Mouse (Mus musculus) kidney, embryonic 16.5 days (tissue): ENCODE data around the gene Rab33a. TPM values are rescaled to one million over a fixed set of nuclear protein-coding genes. Genes with fewer than 3 reads are reported as not detected.

ENCODE experiments used
- ATAC-seq: fragments of 200-750 bp; cut with Nextera tagmentation; 2 replicates; pipeline ENCODE4 v1.8.0; 2017; ENCODE audit warnings: moderate TSS enrichment; ENCODE audit not compliant: low FRiP score, low TSS enrichment
- H3K27ac ChIP-seq: fragments of 300-500 bp; sonication (generic); 2 replicates; pipeline ENCODE4 v1.5.1; 2014; ENCODE audit warnings: low read length
- H3K27me3 ChIP-seq: fragments of 300-500 bp; sonication (generic); 2 replicates; pipeline ENCODE4 v1.6.1; 2014; ENCODE audit warnings: low read length, control low read depth, mixed read lengths; ENCODE audit not compliant: insufficient read depth
- H3K36me3 ChIP-seq: fragments of 300-500 bp; sonication (generic); 2 replicates; pipeline ENCODE4 v1.6.1; 2014; ENCODE audit warnings: low read length, control low read depth, mixed read lengths; ENCODE audit not compliant: insufficient read depth
- H3K4me1 ChIP-seq: fragments of 300-500 bp; sonication (generic); 2 replicates; pipeline ENCODE4 v1.6.1; 2014; ENCODE audit warnings: low read length, control low read depth, mixed read lengths; ENCODE audit not compliant: insufficient read depth
- H3K4me2 ChIP-seq: fragments of 300-500 bp; sonication (generic); replicated peaks from 2 replicates; pipeline ENCODE4 v1.6.1; 2014; ENCODE audit warnings: low read depth, low read length
- H3K4me3 ChIP-seq: fragments of 300-500 bp; sonication (generic); 2 replicates; pipeline ENCODE4 v1.5.1; 2014; ENCODE audit warnings: mild to moderate bottlenecking, low read length
- H3K9ac ChIP-seq: fragments of 300-500 bp; sonication (generic); replicated peaks from 2 replicates; pipeline ENCODE4 v1.6.1; 2014; ENCODE audit warnings: low read length
- H3K9me3 ChIP-seq: fragments of 300-500 bp; sonication (generic); 2 replicates; pipeline ENCODE4 v1.6.1; 2016; ENCODE audit warnings: low read length, control low read depth
- WGBS: fragments of 180-500 bp; shearing (Covaris S2); extraction: QIAGEN DNeasy Blood & Tissue Kit; methylation state at CpG from one replicate; pipeline ENCODE4 v1.1.7; 2014; 5-methylcytosine and 5-hydroxymethylcytosine counted together
- polyA plus RNA-seq: library from polyadenylated mRNA; unstranded; fragments of >200 nt; fragmentation: Nextera tagmentation; extraction: Ambion mirVana; gene quantifications from 2 replicates; pipeline ENCODE4 v1.2.1, GENCODE M21; 2015

Rab33a gene
- polyA plus RNA-seq, 1 experiment from 2014 or later = 2.3 TPM

GRCm38 (mm10) chrX:48523512-48523911, 4.4 kb downstream of the Rab33a start:
- Histone ChIP-seq H3K4me1 (no peaks in the 10 kb centered on the region), H3K27ac (no peak overlapping the region), H3K4me2 (no peak overlapping the region), H3K27me3 (no peaks in the 10 kb centered on the region), H3K4me3 (no peak overlapping the region), H3K36me3 (no peaks in the 10 kb centered on the region), H3K9ac (no peak overlapping the region), H3K9me3 (no peaks in the 10 kb centered on the region)
- 69% methylated on average over 3 of the region's 3 CpGs for WGBS
- no peak for ATAC-seq

GRCm38 (mm10) chrX:48525332-48525731, 6.2 kb downstream of the Rab33a start:
- H3K27me3 ChIP-seq = no peaks in the 10 kb centered on the region
- H3K36me3 ChIP-seq = no peaks in the 10 kb centered on the region
- no peak overlapping the region for H3K4me2 ChIP-seq
- H3K4me1 ChIP-seq = no peaks in the 10 kb centered on the region
- no peak for ATAC-seq
- no peak overlapping the region for H3K27ac ChIP-seq
- H3K9ac ChIP-seq = no peak overlapping the region
- H3K4me3 ChIP-seq = no peak overlapping the region
- 72% methylated on average over 1 of the region's 1 CpGs for WGBS
- no peaks in the 10 kb centered on the region for H3K9me3 ChIP-seq

DNA sequence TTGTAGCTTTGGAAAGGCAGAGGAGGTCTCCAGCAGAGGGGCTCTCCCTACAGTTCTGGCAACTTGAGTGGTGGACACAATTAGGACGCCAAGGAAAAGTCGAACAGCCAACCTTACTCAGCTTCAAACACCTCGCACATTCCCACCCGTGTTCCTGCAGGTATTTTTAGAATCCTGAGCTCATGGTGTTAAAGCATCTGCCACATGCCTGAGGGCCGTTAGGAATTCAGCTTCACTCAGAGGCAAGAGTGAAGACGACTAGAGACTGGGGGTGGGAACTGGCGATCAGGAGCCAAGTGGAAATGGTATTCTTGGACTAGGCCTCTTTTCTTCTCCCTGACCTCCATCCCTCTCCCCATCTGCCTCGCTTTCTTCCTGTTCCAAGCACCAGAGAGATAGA, 6.8 kb downstream of the Rab33a start:
- no peak for ATAC-seq
- Histone ChIP-seq H3K4me3 (no peak overlapping the region), H3K9me3 (no peaks in the 10 kb centered on the region), H3K27ac (no peak overlapping the region), H3K9ac (no peak overlapping the region), H3K27me3 (no peaks in the 10 kb centered on the region), H3K4me2 (no peak overlapping the region), H3K4me1 (no peaks in the 10 kb centered on the region), H3K36me3 (no peaks in the 10 kb centered on the region)
- 65% methylated on average over 8 of the region's 8 CpGs for WGBS

DNA sequence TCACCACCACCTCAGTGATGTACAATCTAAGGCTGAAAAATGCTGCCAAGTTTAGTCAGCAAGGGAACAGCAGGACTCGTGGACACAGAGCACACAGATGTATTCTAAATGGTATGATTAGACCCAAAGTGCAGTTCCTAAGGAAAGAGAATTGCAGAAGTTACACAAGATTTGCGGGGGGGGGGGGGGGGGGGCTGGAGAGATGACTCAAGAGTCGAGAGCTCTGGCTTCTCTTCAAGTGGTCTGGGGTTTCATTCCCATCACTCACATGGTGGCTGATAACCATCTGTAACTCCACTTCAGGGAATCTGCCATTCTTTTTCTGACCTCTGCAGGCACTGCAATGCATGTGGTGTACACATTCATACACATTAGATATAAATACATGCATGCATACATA, 7.3 kb downstream of the Rab33a start:
- no peak for ATAC-seq
- no peaks in the 10 kb centered on the region for H3K4me1 ChIP-seq
- H3K36me3 ChIP-seq = no peaks in the 10 kb centered on the region
- H3K9ac ChIP-seq = no peak overlapping the region
- no peak overlapping the region for H3K4me3 ChIP-seq
- no peaks in the 10 kb centered on the region for H3K27me3 ChIP-seq
- no peak overlapping the region for H3K4me2 ChIP-seq
- no peak overlapping the region for H3K27ac ChIP-seq
- H3K9me3 ChIP-seq = no peaks in the 10 kb centered on the region
- WGBS = 58% methylated on average over 3 of the region's 3 CpGs

DNA sequence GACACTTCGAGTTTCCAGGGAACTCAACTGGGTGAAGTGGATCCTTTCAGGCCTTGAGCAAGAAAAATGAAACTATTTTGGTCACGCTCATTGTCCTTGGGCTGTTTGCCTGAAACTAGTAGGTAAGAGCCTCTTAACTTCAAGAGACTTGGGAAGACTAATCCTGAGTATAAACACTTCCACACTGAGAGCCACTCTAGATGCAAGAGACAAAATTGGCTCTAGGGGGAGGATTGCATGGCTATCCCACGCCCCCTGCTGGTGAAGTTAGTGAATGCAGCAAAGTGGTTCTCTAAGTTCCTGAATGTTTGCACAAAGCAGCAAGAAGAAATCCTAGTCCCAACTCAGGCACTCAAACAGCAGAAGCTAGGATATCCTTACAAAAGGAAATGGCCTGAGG, 13.1 kb downstream of the Rab33a start:
- Histone ChIP-seq H3K27me3 (no peaks in the 10 kb centered on the region), H3K27ac (no peak overlapping the region), H3K36me3 (no peaks in the 10 kb centered on the region), H3K4me2 (no peak overlapping the region), H3K9ac (no peak overlapping the region), H3K9me3 (no peaks in the 10 kb centered on the region), H3K4me1 (no peaks in the 10 kb centered on the region), H3K4me3 (no peak overlapping the region)
- no peak for ATAC-seq
- 51% methylated on average over 3 of the region's 3 CpGs for WGBS

Other genes with a start within 250 kb of the Rab33a start
- gene Bcorl1, start 177.9 kb upstream of the Rab33a start, polyA plus RNA-seq = 5.6 and 6.2 TPM in 2 replicates
- 5.1 and 5.8 TPM in 2 replicates for gene Elf4, start 56.2 kb upstream of the Rab33a start, polyA plus RNA-seq
- 105 and 106 TPM in 2 replicates for gene Aifm1, start 5.7 kb upstream of the Rab33a start, polyA plus RNA-seq
- gene Zfp280c, start 75.2 kb downstream of the Rab33a start, polyA plus RNA-seq = 11.1 and 13.7 TPM in 2 replicates
- 15.7 TPM in 2 replicates for gene Slc25a14, start 104.1 kb downstream of the Rab33a start, polyA plus RNA-seq
- not detected in 2 replicates for gene Gpr119, start 155.2 kb downstream of the Rab33a start, polyA plus RNA-seq
- gene Rbmx2, start 175.7 kb downstream of the Rab33a start, polyA plus RNA-seq = 20.7 and 22.0 TPM in 2 replicates